Mouse (Mus musculus): ENCODE results near the gene Usp20. TPM values are rescaled to one million over a fixed set of nuclear protein-coding genes. Genes with fewer than 3 reads are reported as not detected.

Usp20 gene
- total RNA-seq (2023): 1 to 10 TPM; 6.3 to 6.7 TPM

GRCm38 (mm10) chr2:30981790-30982513 lies at the start of gene Usp20, which contains the start of gene BC005624:
TSS of gene Usp20 (plus strand) at chr2:30982279.
TSS of gene BC005624 (minus strand) at chr2:30982201.

GRCm38 (mm10) chr2:30952824-30953490 lies 29.1 kb upstream of the Usp20 start, which contains the start of gene Tor1b:
TSS of gene Tor1b (plus strand) at chr2:30952959.

GRCm38 (mm10) chr2:30967352-30968327 lies 14.4 kb upstream of the Usp20 start, which contains the start of gene Tor1a:
TSS of gene Tor1a (minus strand) at chr2:30967933.

Other genes with a start within 250 kb of the Usp20 start
- gene 1700001O22Rik, start 178.6 kb upstream of the Usp20 start, total RNA-seq (2023): not detected
- gene Ntmt1, start 174.5 kb upstream of the Usp20 start, total RNA-seq (2023): 10 to 100 TPM; 10.5 to 10.9 TPM
- 10 to 100 TPM; 23.3 to 25.8 TPM for gene Asb6, start 151.9 kb upstream of the Usp20 start, total RNA-seq (2023)
- gene Prrx2, start 147.3 kb upstream of the Usp20 start, total RNA-seq (2023): not detected
- 10 to 100 TPM; 12.2 to 12.6 TPM for gene Ptges, start 52.4 kb upstream of the Usp20 start, total RNA-seq (2023)
- 10 to 100 TPM; 36.0 to 40.1 TPM for gene Tor1b, start 29.3 kb upstream of the Usp20 start, total RNA-seq (2023)
- gene Tor1a, start 14.3 kb upstream of the Usp20 start, total RNA-seq (2023): 10 to 100 TPM; 70.0 to 78.5 TPM
- 10 to 100 TPM; 49.6 to 51.3 TPM for gene BC005624, start 78 bp upstream of the Usp20 start, total RNA-seq (2023)
- gene Fnbp1, start 159.7 kb downstream of the Usp20 start, total RNA-seq (2023): 100 to 1,000 TPM; 123 to 126 TPM
- gene Gpr107, start 170.0 kb downstream of the Usp20 start, total RNA-seq (2023): 10 to 100 TPM; 51.9 to 54.3 TPM